Mouse (Mus musculus) myocyte (in vitro differentiated cells): ENCODE measurements around the gene Mfsd5.

Experiments used
- CEBPB ChIP-seq: IDR thresholded peaks from 2 replicates; pipeline ENCODE4 v1.6.1; 2011; ENCODE audit warnings: mild to moderate bottlenecking, moderate library complexity; ENCODE audit not compliant: poor library complexity, insufficient read depth, severe bottlenecking
- MYOG ChIP-seq, 3 experiments: IDR thresholded peaks; one replicate each; pipeline ENCODE4 v1.6.1; 2011; ENCODE audit warnings: control low read depth in 2 of 3, low read depth in 2 of 3, mild to moderate bottlenecking in 2 of 3; ENCODE audit not compliant: insufficient read length in 2 of 3, control insufficient read depth in 1 of 3, insufficient read depth in 1 of 3
- POLR2A ChIP-seq: IDR thresholded peaks from one replicate; pipeline ENCODE4 v1.6.1; 2011; ENCODE audit warnings: low read depth, mild to moderate bottlenecking, control low read depth, moderate library complexity; ENCODE audit not compliant: insufficient read length
- POLR2AphosphoS2 ChIP-seq: IDR thresholded peaks from one replicate; pipeline ENCODE4 v1.6.1; 2011; ENCODE audit warnings: low read depth, control low read depth; ENCODE audit not compliant: insufficient read length
- TCF12 ChIP-seq: IDR thresholded peaks from one replicate; pipeline ENCODE4 v1.6.1; 2011; ENCODE audit warnings: mild to moderate bottlenecking, control low read depth; ENCODE audit not compliant: poor library complexity, insufficient read depth, severe bottlenecking
- USF1 ChIP-seq: IDR thresholded peaks from one replicate; pipeline ENCODE4 v1.6.1; 2011; ENCODE audit warnings: low read depth, mild to moderate bottlenecking, control low read depth, moderate library complexity

GRCm38 (mm10) chr15:102249967-102250366 lies 29.3 kb upstream of the Mfsd5 start:
- TF ChIP-seq POLR2A = no peak
- no peak for TF ChIP-seq MYOG (IDR thresholded peaks at IDR 0.05; ENCODE audit: control insufficient read depth in 1 of 3, insufficient read depth in 1 of 3, insufficient read length in 2 of 3, low read depth in 2 of 3)
- TF ChIP-seq CEBPB = no peak
- TF ChIP-seq USF1 = no peak
- no peak for TF ChIP-seq POLR2AphosphoS2
- no peak for TF ChIP-seq TCF12
